Mouse (Mus musculus) B cell, adult 67 days (primary cell): ENCODE results near the gene Spa17. TPM values are rescaled to one million over a fixed set of nuclear protein-coding genes. Genes with fewer than 3 reads are reported as not detected.

Experiments used
- total RNA-seq, 2 experiments: library from RNA; stranded (reverse); gene quantifications; 4 replicates each; pipeline ENCODE4 v1.2.4; 2023

Gene Spa17
- 1 to 10 TPM; 1.7 to 2.1 TPM for total RNA-seq

GRCm38 (mm10) chr9:37613182-37613910 lies at the start of gene Spa17:
Spa17 (minus strand) TSS chr9:37613722.

GRCm38 (mm10) chr9:37656931-37657481 lies 43.5 kb upstream of the Spa17 start, which contains the start of gene Tbrg1:
Tbrg1 (minus strand) TSS chr9:37657312.

GRCm38 (mm10) chr9:37554838-37555748 lies 58.4 kb downstream of the Spa17 start, which contains the start of gene Siae:
Siae (plus strand) TSS chr9:37555698.

Other genes starting within 250 kb of the Spa17 start
- not detected for gene Hepacam, start 246.4 kb downstream of the Spa17 start, total RNA-seq
- not detected for gene Robo4, start 211.8 kb downstream of the Spa17 start, total RNA-seq
- not detected for gene Robo3, start 180.5 kb downstream of the Spa17 start, total RNA-seq
- 10 to 100 TPM; 31.0 to 41.6 TPM for gene Msantd2, start 124.4 kb downstream of the Spa17 start, total RNA-seq
- gene Esam, start 85.6 kb downstream of the Spa17 start, total RNA-seq, result not detected
- not detected for gene Vsig2, start 74.5 kb downstream of the Spa17 start, total RNA-seq
- 1 to 10 TPM; 2.4 to 3.6 TPM for gene Nrgn, start 60.8 kb downstream of the Spa17 start, total RNA-seq
- gene Siae, start 58.0 kb downstream of the Spa17 start, total RNA-seq, result 10 to 100 TPM; 10.4 to 12.5 TPM
- gene Tbrg1, start 43.6 kb upstream of the Spa17 start, total RNA-seq, result 10 to 100 TPM; 53.0 to 53.5 TPM
- not detected for gene Panx3, start 55.5 kb upstream of the Spa17 start, total RNA-seq
- not detected for gene Olfr160, start 102.5 kb upstream of the Spa17 start, total RNA-seq
- not detected for gene Olfr874, start 131.4 kb upstream of the Spa17 start, total RNA-seq
- not detected for gene Olfr875, start 158.1 kb upstream of the Spa17 start, total RNA-seq
- gene Olfr876, start 189.3 kb upstream of the Spa17 start, total RNA-seq, result not detected
- not detected for gene Olfr877, start 240.5 kb upstream of the Spa17 start, total RNA-seq